Mouse (Mus musculus): ENCODE data around the gene Lep.

- TF ChIP-seq CTCF (conservative IDR thresholded peaks at IDR 0.05; ENCODE audit: insufficient read depth, insufficient read length, low read depth, low read length) (no peak), POLR2A (IDR thresholded peaks at IDR 0.05; ENCODE audit: low read depth, low read length) (no peak)
Observed at GRCm38 (mm10) chr6:29028129-29028528, 31.9 kb upstream of the Lep start.
